Mouse (Mus musculus) monocyte, adult 2 months (primary cell): ENCODE data around the gene Ptpn4.

Experiments
- DNase-seq, 2 experiments: peaks; one replicate each; pipeline ENCODE4 v3.0.0; 2022; ENCODE audit warnings: low spot score in 2 of 2, low read depth in 1 of 2

Gene Ptpn4

DNA sequence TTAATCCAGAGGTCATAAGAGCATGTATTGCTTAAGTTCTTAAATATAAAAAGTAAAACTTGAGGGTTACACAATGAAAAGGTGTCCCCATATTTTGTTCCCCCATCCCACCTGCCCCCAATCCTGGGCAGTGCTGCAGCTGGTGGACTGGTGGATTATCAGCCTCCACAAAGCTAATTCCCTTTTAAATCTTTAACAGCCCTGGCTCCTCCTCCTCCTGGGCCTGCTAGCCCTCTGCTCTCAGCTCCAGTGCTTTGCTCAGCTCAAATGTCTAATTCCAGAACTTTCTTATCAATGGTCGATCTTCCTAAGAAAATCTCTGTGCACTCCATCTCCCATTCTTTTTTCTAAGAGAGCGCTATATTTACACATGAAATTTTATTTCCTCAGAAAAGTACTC is 191.1 kb downstream of the Ptpn4 start:
- no peak for DNase-seq

DNA sequence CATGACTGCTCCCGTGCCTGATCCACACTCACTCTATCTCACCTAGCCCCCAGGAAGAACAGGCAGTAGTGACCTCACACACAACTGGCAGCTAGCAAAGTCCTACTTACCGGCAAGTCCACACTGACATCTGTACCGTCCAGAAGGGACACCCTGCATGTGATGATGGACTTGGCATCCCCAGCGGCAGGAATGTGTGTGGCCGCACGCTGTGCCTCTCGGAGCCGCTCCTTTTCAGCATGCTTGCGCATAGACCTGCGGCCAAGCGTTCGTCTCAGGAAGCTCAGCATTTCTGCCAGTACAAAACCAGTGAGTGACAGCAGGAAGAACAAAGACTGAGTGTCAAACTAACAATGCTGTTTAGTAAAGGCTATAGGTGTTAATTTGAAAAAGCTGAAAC is 195.0 kb downstream of the Ptpn4 start:
- no peak for DNase-seq

DNA sequence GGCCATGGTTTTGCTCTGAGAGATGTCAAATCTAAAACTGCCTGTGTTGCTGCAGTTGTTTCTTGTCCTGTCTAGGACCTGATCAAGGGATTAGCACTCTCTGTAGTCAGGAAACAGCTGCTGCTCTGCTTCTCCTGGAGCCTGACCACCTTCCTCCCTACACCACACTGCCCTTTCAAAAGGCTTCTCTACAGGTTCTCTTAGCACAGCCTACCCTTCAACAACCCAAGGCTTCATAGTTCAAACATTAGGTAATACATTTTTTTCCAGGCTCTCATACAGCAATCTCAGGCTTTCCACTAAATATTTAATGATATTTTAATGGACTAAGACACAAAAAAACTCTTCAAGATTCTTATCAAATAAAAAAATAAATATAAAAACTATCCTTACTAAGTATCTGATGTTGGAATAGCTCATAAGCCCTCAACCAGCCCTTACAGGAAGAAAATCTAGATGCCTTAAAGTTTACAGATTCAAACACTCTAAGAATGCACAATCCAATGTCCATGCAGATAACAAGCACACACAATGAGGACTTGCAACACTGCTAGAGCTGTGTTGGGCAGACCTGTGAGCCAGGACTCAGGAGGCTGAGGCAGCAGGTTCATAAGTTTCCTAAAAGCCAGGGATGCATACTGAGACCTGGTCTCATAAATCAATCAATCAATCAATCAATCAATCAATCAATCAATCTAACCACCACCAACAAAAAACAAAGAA is 196.2 kb downstream of the Ptpn4 start:
- no peak for DNase-seq

DNA sequence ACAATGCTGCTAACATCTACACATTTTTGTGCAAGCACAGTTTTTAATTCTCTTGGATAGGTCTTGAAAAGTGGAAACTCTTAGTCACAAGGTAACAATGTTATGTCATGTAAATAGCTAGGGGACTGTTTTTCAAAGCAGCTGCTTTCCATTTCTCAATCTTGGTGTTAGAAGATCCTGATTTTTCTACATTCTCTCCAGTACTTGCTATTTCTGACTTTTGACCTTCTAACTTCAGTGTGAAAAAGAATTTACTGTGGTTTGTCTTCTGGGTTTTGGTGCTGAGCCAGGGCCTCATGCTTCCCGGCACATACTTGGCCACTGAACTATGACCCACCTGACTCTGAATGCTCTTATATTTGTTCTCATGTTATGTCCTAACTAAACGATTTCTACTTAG is 197.4 kb downstream of the Ptpn4 start:
- no peak for DNase-seq

DNA sequence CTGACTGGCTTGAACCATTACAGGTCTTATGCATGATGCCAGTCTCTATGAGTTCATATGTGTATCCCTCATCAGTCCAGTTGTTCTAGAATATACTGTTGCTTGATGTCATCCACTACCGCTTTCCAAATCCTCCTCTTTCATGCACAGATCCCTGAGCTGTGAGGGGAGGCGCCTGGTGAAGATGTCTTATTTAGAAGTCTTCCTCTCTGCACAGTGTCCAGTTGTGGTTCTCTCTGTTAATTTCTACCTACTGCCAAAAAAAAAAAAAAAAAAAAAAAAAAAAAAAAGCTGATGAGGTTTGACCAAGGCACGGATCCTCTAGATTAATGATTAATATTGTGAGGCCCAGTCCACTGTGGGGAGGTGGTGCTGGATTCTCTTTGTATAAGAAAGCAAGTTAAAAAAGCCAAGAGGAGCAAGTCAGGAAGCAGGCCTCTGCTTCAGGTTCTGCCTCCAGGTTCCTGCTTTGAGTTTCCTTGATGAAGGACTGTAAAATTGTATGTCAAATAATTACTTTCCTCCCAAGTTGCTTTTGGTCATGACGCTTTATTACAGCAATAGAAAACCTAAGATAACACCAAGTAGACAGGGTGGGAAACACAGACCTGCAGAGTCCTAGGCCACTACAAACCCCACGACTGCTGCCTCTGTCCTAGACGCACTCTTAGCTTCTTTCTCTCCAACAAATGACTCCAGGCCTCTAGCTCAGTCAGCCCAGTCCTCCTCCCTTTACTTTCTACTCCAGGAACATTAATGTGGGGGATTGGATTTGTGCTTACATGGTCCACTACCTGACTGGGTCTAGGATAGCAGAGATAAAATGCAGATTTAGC is 200.0 kb downstream of the Ptpn4 start:
- DNase-seq, result no peak

GRCm38 (mm10) chr1:119634746-119635145 is 202.7 kb downstream of the Ptpn4 start:
- no peak for DNase-seq

DNA sequence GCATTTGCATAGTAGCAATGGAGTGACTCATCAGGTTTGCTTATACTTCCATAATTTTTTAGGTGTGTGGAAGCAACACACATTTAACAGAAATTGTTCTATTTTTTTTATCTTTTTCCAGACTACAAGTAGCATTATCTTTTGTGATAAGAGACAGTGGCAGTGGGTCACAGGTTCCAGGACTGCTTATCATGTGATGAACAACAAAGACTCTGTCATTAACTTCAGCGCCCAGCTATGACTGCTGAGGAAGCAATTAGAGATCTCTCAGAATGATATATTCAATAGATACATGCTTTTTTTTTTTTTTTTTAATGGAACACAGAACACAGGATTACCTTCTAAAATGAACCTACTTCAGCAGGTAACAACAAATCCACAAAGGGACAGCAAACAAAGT is 207.0 kb downstream of the Ptpn4 start:
- DNase-seq, result no peak

GRCm38 (mm10) chr1:119626837-119627236 is 210.6 kb downstream of the Ptpn4 start:
- no peak for DNase-seq

DNA sequence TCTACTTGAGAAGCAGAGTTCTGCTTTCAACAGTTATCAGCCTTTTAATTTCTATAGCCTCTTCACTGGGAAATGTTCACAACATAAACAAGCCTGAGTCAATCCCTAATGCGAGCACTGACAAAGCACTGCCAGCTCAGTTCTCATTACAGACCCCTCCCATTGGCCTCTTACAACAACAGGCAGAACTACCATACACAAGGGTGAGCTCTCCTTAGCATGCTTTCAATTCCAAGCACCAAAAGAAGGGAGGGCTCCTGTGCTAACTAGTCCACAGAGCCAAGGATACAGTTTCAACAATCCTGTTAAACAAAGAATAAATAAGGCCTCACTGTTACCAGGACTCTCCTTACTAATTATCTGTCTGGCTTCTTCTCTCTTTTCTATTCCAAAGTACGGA is 213.0 kb downstream of the Ptpn4 start:
- no peak for DNase-seq

DNA sequence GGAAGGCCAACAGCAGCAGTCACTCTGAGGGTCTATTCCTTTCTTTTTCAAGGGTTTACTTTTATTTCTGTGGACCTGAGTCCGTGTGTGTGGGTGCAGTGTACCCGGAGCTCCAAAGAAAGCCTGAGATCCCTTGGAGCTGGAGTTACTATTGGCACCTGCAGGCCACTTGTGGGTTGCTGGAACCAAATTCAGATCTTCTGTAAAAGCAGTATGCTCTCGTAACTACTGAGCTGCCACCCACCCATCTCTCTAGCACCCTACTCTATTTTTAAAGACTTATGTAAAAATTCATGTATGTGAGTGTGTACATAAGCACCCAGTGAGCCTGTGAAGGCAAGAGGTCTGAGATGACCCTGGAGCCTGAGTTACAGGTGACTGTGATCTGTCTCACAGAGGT is 232.0 kb downstream of the Ptpn4 start:
- DNase-seq, result no peak
